Mouse (Mus musculus) C2C12 (cell line): ENCODE data around the gene Clec12a.

Experiments
- CEBPB ChIP-seq: IDR thresholded peaks from one replicate; pipeline ENCODE4 v1.6.1; 2011; ENCODE audit warnings: low read depth, mild to moderate bottlenecking, control low read depth, moderate library complexity
- CTCF ChIP-seq: IDR thresholded peaks from one replicate; pipeline ENCODE4 v1.5.1; 2011; ENCODE audit not compliant: control insufficient read depth, insufficient read depth, insufficient read length

DNA sequence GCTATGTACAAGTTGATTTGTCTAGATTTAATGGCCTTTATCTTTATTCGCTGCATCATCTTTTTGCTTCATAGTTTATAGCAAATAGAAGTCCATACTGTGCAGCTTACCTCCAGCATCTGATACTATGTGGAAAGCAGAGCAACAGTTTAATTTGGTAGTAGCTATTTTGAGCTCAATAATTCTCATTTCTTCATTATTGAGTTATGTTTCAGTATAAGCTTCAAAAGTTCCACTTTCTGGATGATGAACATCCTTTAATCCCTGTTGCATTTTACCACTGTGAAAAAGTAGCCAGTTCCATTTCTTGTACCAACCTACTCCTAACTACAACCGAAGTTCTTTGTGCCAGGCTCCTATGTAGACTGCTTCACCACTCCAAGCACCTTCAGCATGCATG lies 66.1 kb downstream of the Clec12a start, which contains the start of gene Clec9a:
- no peak for TF ChIP-seq CTCF
- no peak for TF ChIP-seq CEBPB
